Mouse (Mus musculus) fibroblast of lung, adult 2 months (primary cell): ENCODE results near the gene Smurf1.

Experiments used
- DNase-seq: peaks from one replicate; pipeline ENCODE4 v3.0.0-alpha.2; 2011; ENCODE audit warnings: low read depth

Smurf1 gene

GRCm38 (mm10) chr5:144954432-144954831 lies 11.2 kb downstream of the Smurf1 start:
- no peak for DNase-seq

- DNase-seq: no peak
Observed at GRCm38 (mm10) chr5:144952592-144952991, 13.1 kb downstream of the Smurf1 start.

GRCm38 (mm10) chr5:144950428-144951051 lies 15.1 kb downstream of the Smurf1 start:
- DNase-seq: no peak

- DNase-seq: no peak
Observed at GRCm38 (mm10) chr5:144949856-144950255, 15.8 kb downstream of the Smurf1 start.

- DNase-seq: no peak
Observed at GRCm38 (mm10) chr5:144948422-144948821, 17.2 kb downstream of the Smurf1 start.

GRCm38 (mm10) chr5:144948002-144948401 lies 17.6 kb downstream of the Smurf1 start:
- no peak for DNase-seq

GRCm38 (mm10) chr5:144946032-144946431 lies 19.6 kb downstream of the Smurf1 start:
- DNase-seq: peak; percentile 76

- DNase-seq: peak; percentile 60
Observed at GRCm38 (mm10) chr5:144944932-144945331, 20.7 kb downstream of the Smurf1 start.

- DNase-seq: no peak
Observed at GRCm38 (mm10) chr5:144944370-144944769, 21.3 kb downstream of the Smurf1 start.

GRCm38 (mm10) chr5:144943346-144943745 lies 22.3 kb downstream of the Smurf1 start:
- no peak for DNase-seq

- no peak for DNase-seq
Observed at GRCm38 (mm10) chr5:144942431-144942830, 23.2 kb downstream of the Smurf1 start.

- no peak for DNase-seq
Observed at GRCm38 (mm10) chr5:144940904-144941303, 24.7 kb downstream of the Smurf1 start.

- no peak for DNase-seq
Observed at GRCm38 (mm10) chr5:144937304-144937703, 28.3 kb downstream of the Smurf1 start.

- DNase-seq: no peak
Observed at GRCm38 (mm10) chr5:144933486-144933885, 32.2 kb downstream of the Smurf1 start.

- no peak for DNase-seq
Observed at GRCm38 (mm10) chr5:144931841-144932240, 33.8 kb downstream of the Smurf1 start.

GRCm38 (mm10) chr5:144928856-144929713 lies 36.6 kb downstream of the Smurf1 start:
- DNase-seq: no peak

- DNase-seq: no peak
Observed at GRCm38 (mm10) chr5:144926275-144926674, 39.4 kb downstream of the Smurf1 start.

- DNase-seq: no peak
Observed at GRCm38 (mm10) chr5:144923351-144923750, 42.3 kb downstream of the Smurf1 start.

GRCm38 (mm10) chr5:144919790-144920189 lies 45.9 kb downstream of the Smurf1 start:
- no peak for DNase-seq

GRCm38 (mm10) chr5:144919194-144919593 lies 46.5 kb downstream of the Smurf1 start:
- DNase-seq: no peak

GRCm38 (mm10) chr5:144918204-144918603 lies 47.4 kb downstream of the Smurf1 start:
- no peak for DNase-seq

GRCm38 (mm10) chr5:144917172-144917571 lies 48.5 kb downstream of the Smurf1 start:
- DNase-seq: no peak

- no peak for DNase-seq
Observed at GRCm38 (mm10) chr5:144915828-144916227, 49.8 kb downstream of the Smurf1 start.
